Mouse (Mus musculus): ENCODE data around the gene Mfng. TPM values are rescaled to one million over a fixed set of nuclear protein-coding genes. Genes with fewer than 3 reads are reported as not detected.

Gene Mfng
- polyA plus RNA-seq, 1 experiment from 2014 or later, result 17.2 TPM

- Histone ChIP-seq H3K9ac (ENCODE audit: low read depth, low read length) (peak overlapping the region; percentile 38; the same call in 1 of the 2 replicates), H3K4me2 (ENCODE audit: low read depth, low read length) (no peak overlapping the region), H3K4me1 (ENCODE audit: control insufficient read depth, insufficient read depth, low read length) (peaks cover 30% of the 10 kb centered on the region), H3K27ac (ENCODE audit: low read length) (peak overlapping the region; percentile 16; the same call in 1 of the 2 replicates), H3K9me3 (ENCODE audit: control insufficient read depth, low read length) (no peaks in the 10 kb centered on the region), H3K36me3 (ENCODE audit: control insufficient read depth, insufficient read depth, low read length) (no peaks in the 10 kb centered on the region), H3K4me3 (ENCODE audit: low read length) (no peak overlapping the region), H3K27me3 (replicated peaks; ENCODE audit: control insufficient read depth, insufficient read depth, low read length) (no peaks in the 10 kb centered on the region)
- WGBS, result 77% methylated on average over 12 of the region's 12 CpGs
- no peak for ATAC-seq
These were observed 17.7 kb upstream of the Mfng start for GRCm38 (mm10) chr15:78790990-78791389.

- Histone ChIP-seq H3K4me3 (ENCODE audit: low read length) (no peak overlapping the region), H3K36me3 (ENCODE audit: control insufficient read depth, insufficient read depth, low read length) (no peaks in the 10 kb centered on the region), H3K9ac (ENCODE audit: low read depth, low read length) (peak overlapping the region; percentile 38; the same call in 1 of the 2 replicates), H3K4me1 (ENCODE audit: control insufficient read depth, insufficient read depth, low read length) (peaks cover 31% of the 10 kb centered on the region), H3K4me2 (ENCODE audit: low read depth, low read length) (no peak overlapping the region), H3K9me3 (ENCODE audit: control insufficient read depth, low read length) (no peaks in the 10 kb centered on the region), H3K27ac (ENCODE audit: low read length) (peak overlapping the region; percentile 16; the same call in 1 of the 2 replicates), H3K27me3 (replicated peaks; ENCODE audit: control insufficient read depth, insufficient read depth, low read length) (no peaks in the 10 kb centered on the region)
- WGBS, result 48% methylated on average over 4 of the region's 4 CpGs
- ATAC-seq, result 0 out of 2 replicates have a peak, but pooled peaks have one; percentile 16
These were observed 17.2 kb upstream of the Mfng start for GRCm38 (mm10) chr15:78790451-78790850.

GRCm38 (mm10) chr15:78789721-78790323 is 16.5 kb upstream of the Mfng start:
- Histone ChIP-seq H3K27me3 (replicated peaks; ENCODE audit: control insufficient read depth, insufficient read depth, low read length) (no peaks in the 10 kb centered on the region), H3K4me3 (ENCODE audit: low read length) (no peak overlapping the region), H3K9me3 (ENCODE audit: control insufficient read depth, low read length) (no peaks in the 10 kb centered on the region), H3K9ac (ENCODE audit: low read depth, low read length) (no peak overlapping the region), H3K36me3 (ENCODE audit: control insufficient read depth, insufficient read depth, low read length) (no peaks in the 10 kb centered on the region), H3K4me2 (ENCODE audit: low read depth, low read length) (no peak overlapping the region), H3K27ac (ENCODE audit: low read length) (no peak overlapping the region), H3K4me1 (ENCODE audit: control insufficient read depth, insufficient read depth, low read length) (peaks cover 31% of the 10 kb centered on the region)
- no peak for ATAC-seq
- whole genome bisulfite sequencing, result 85% methylated on average over 13 of the region's 13 CpGs

GRCm38 (mm10) chr15:78788042-78788441 is 14.8 kb upstream of the Mfng start:
- Histone ChIP-seq H3K9me3 (ENCODE audit: control insufficient read depth, low read length) (no peaks in the 10 kb centered on the region), H3K4me1 (ENCODE audit: control insufficient read depth, insufficient read depth, low read length) (peaks cover 31% of the 10 kb centered on the region), H3K4me3 (ENCODE audit: low read length) (no peak overlapping the region), H3K36me3 (ENCODE audit: control insufficient read depth, insufficient read depth, low read length) (no peaks in the 10 kb centered on the region), H3K4me2 (ENCODE audit: low read depth, low read length) (no peak overlapping the region), H3K27ac (ENCODE audit: low read length) (peak overlapping the region; percentile 78), H3K9ac (ENCODE audit: low read depth, low read length) (peak overlapping the region; percentile 34; the same call in 1 of the 2 replicates), H3K27me3 (replicated peaks; ENCODE audit: control insufficient read depth, insufficient read depth, low read length) (no peaks in the 10 kb centered on the region)
- 63% methylated on average over 3 of the region's 3 CpGs for WGBS
- ATAC-seq, result no peak; the same call in 1 of the 2 replicates

GRCm38 (mm10) chr15:78787287-78787856 is 14.1 kb upstream of the Mfng start:
- Histone ChIP-seq H3K9me3 (ENCODE audit: control insufficient read depth, low read length) (no peaks in the 10 kb centered on the region), H3K36me3 (ENCODE audit: control insufficient read depth, insufficient read depth, low read length) (no peaks in the 10 kb centered on the region), H3K27me3 (replicated peaks; ENCODE audit: control insufficient read depth, insufficient read depth, low read length) (no peaks in the 10 kb centered on the region), H3K9ac (ENCODE audit: low read depth, low read length) (peak overlapping the region; percentile 34), H3K27ac (ENCODE audit: low read length) (peak overlapping the region; percentile 78), H3K4me3 (ENCODE audit: low read length) (no peak overlapping the region), H3K4me2 (ENCODE audit: low read depth, low read length) (peak overlapping the region; percentile 15; the same call in 1 of the 2 replicates), H3K4me1 (ENCODE audit: control insufficient read depth, insufficient read depth, low read length) (peaks cover 31% of the 10 kb centered on the region)
- peak; percentile 71 for ATAC-seq
- WGBS, result 47% methylated on average over 9 of the region's 9 CpGs

- Histone ChIP-seq H3K4me3 (ENCODE audit: low read length) (no peak overlapping the region), H3K4me1 (ENCODE audit: control insufficient read depth, insufficient read depth, low read length) (peaks cover 34% of the 10 kb centered on the region), H3K4me2 (ENCODE audit: low read depth, low read length) (no peak overlapping the region), H3K27ac (ENCODE audit: low read length) (peak overlapping the region; percentile 78; the same call in 1 of the 2 replicates), H3K9me3 (ENCODE audit: control insufficient read depth, low read length) (no peaks in the 10 kb centered on the region), H3K36me3 (ENCODE audit: control insufficient read depth, insufficient read depth, low read length) (no peaks in the 10 kb centered on the region), H3K27me3 (replicated peaks; ENCODE audit: control insufficient read depth, insufficient read depth, low read length) (no peaks in the 10 kb centered on the region), H3K9ac (ENCODE audit: low read depth, low read length) (0 out of 2 replicates have a peak overlapping the region, but pooled peaks have one; percentile 3)
- 73% methylated on average over 9 of the region's 9 CpGs for WGBS
- no peak for ATAC-seq
These were observed 13.1 kb upstream of the Mfng start for GRCm38 (mm10) chr15:78786411-78786818.

GRCm38 (mm10) chr15:78785961-78786360 is 12.7 kb upstream of the Mfng start:
- no peaks in the 10 kb centered on the region for H3K36me3 ChIP-seq (ENCODE audit: control insufficient read depth, insufficient read depth, low read length)
- H3K4me3 ChIP-seq (ENCODE audit: low read length), result no peak overlapping the region
- 0 out of 2 replicates have a peak overlapping the region, but pooled peaks have one; percentile 3 for H3K9ac ChIP-seq (ENCODE audit: low read depth, low read length)
- no peaks in the 10 kb centered on the region for H3K9me3 ChIP-seq (ENCODE audit: control insufficient read depth, low read length)
- H3K27ac ChIP-seq (ENCODE audit: low read length), result peak overlapping the region; percentile 78; the same call in 1 of the 2 replicates
- peaks cover 34% of the 10 kb centered on the region for H3K4me1 ChIP-seq (ENCODE audit: control insufficient read depth, insufficient read depth, low read length)
- no peak overlapping the region for H3K4me2 ChIP-seq (ENCODE audit: low read depth, low read length)
- WGBS, result 29% methylated on average over 7 of the region's 7 CpGs
- no peaks in the 10 kb centered on the region for H3K27me3 ChIP-seq (replicated peaks; ENCODE audit: control insufficient read depth, insufficient read depth, low read length)
- ATAC-seq, result peak; percentile 32

- Histone ChIP-seq H3K4me1 (ENCODE audit: control insufficient read depth, insufficient read depth, low read length) (peaks cover 31% of the 10 kb centered on the region), H3K27ac (ENCODE audit: low read length) (no peak overlapping the region), H3K9ac (ENCODE audit: low read depth, low read length) (no peak overlapping the region), H3K4me2 (ENCODE audit: low read depth, low read length) (no peak overlapping the region), H3K4me3 (ENCODE audit: low read length) (no peak overlapping the region), H3K27me3 (replicated peaks; ENCODE audit: control insufficient read depth, insufficient read depth, low read length) (no peaks in the 10 kb centered on the region), H3K36me3 (ENCODE audit: control insufficient read depth, insufficient read depth, low read length) (no peaks in the 10 kb centered on the region), H3K9me3 (ENCODE audit: control insufficient read depth, low read length) (no peaks in the 10 kb centered on the region; the same call in 1 of the 2 replicates)
- WGBS, result 90% methylated on average over 7 of the region's 7 CpGs
- no peak for ATAC-seq
These were observed 12.0 kb upstream of the Mfng start for GRCm38 (mm10) chr15:78785258-78785657.

GRCm38 (mm10) chr15:78784520-78784919 is 11.2 kb upstream of the Mfng start:
- H3K4me2 ChIP-seq (ENCODE audit: low read depth, low read length), result no peak overlapping the region
- H3K27me3 ChIP-seq (replicated peaks; ENCODE audit: control insufficient read depth, insufficient read depth, low read length), result no peaks in the 10 kb centered on the region
- no peak overlapping the region for H3K27ac ChIP-seq (ENCODE audit: low read length)
- no peak overlapping the region for H3K9ac ChIP-seq (ENCODE audit: low read depth, low read length)
- no peak overlapping the region for H3K4me3 ChIP-seq (ENCODE audit: low read length)
- no peaks in the 10 kb centered on the region for H3K36me3 ChIP-seq (ENCODE audit: control insufficient read depth, insufficient read depth, low read length)
- 75% methylated on average over 5 of the region's 5 CpGs for WGBS
- no peak for ATAC-seq
- no peaks in the 10 kb centered on the region; the same call in 1 of the 2 replicates for H3K9me3 ChIP-seq (ENCODE audit: control insufficient read depth, low read length)
- peaks cover 31% of the 10 kb centered on the region for H3K4me1 ChIP-seq (ENCODE audit: control insufficient read depth, insufficient read depth, low read length)

Measured in intestine, embryonic 16.5 days (tissue).